Mouse (Mus musculus) embryo, embryonic 10.5 days (tissue): ENCODE results near the gene Dnmt1.

ENCODE experiments used
- DNase-seq: peaks from one replicate; pipeline ENCODE4 v3.0.0-alpha.2; 2015; ENCODE audit warnings: low spot score

Dnmt1 gene

GRCm38 (mm10) chr9:20879097-20879792, 80.4 kb downstream of the Dnmt1 start, which contains the start of gene Angptl6:
TSS of gene Angptl6 (minus strand) at chr9:20879727.
- no peak for DNase-seq

GRCm38 (mm10) chr9:20878710-20879065, 81.0 kb downstream of the Dnmt1 start:
- DNase-seq: no peak

- peak; percentile 99 for DNase-seq
These were observed 81.5 kb downstream of the Dnmt1 start for GRCm38 (mm10) chr9:20878041-20878709.

- no peak for DNase-seq
These were observed 82.3 kb downstream of the Dnmt1 start for GRCm38 (mm10) chr9:20877118-20878040.

- DNase-seq: no peak
These were observed 83.2 kb downstream of the Dnmt1 start for GRCm38 (mm10) chr9:20876318-20877117.

- peak; percentile 32 for DNase-seq
These were observed 84.5 kb downstream of the Dnmt1 start for GRCm38 (mm10) chr9:20875021-20875790.

GRCm38 (mm10) chr9:20873521-20873920, 86.2 kb downstream of the Dnmt1 start:
- no peak for DNase-seq

- no peak for DNase-seq
These were observed 86.7 kb downstream of the Dnmt1 start for GRCm38 (mm10) chr9:20872991-20873390.

GRCm38 (mm10) chr9:20870211-20871173, 89.2 kb downstream of the Dnmt1 start:
- DNase-seq: no peak

GRCm38 (mm10) chr9:20869246-20869645, 90.4 kb downstream of the Dnmt1 start:
- no peak for DNase-seq

- DNase-seq: no peak
These were observed 91.2 kb downstream of the Dnmt1 start, which contains the start of gene A230050P20Rik for GRCm38 (mm10) chr9:20868448-20869001. TSS of gene A230050P20Rik (plus strand) at chr9:20868642.

- DNase-seq: no peak
These were observed 92.8 kb downstream of the Dnmt1 start for GRCm38 (mm10) chr9:20866879-20867278.

GRCm38 (mm10) chr9:20862225-20862624, 97.5 kb downstream of the Dnmt1 start:
- DNase-seq: no peak

GRCm38 (mm10) chr9:20861821-20862220, 97.9 kb downstream of the Dnmt1 start:
- DNase-seq: peak; percentile 68

- no peak for DNase-seq
These were observed 99.8 kb downstream of the Dnmt1 start for GRCm38 (mm10) chr9:20859926-20860325.
